Mouse (Mus musculus) T-helper 17 cell (primary cell): ENCODE results near the gene Tpmt.

Source experiments
- in situ Hi-C, 2 experiments: fragments of 300-600 bp; cut with MboI, MseI; formaldehyde crosslinking; loops; 1 replicate in 1 of 2; 2 replicates in 1 of 2; pipeline ENCODE4 v1.15.1; 2025; ENCODE audit warnings: high pct_unique_total_duplicates in 2 of 2

Tpmt gene

GRCm38 (mm10) chr13:46986208-46986607 is 58.3 kb downstream of the Tpmt start:
- in situ Hi-C loops = no loop called here

DNA sequence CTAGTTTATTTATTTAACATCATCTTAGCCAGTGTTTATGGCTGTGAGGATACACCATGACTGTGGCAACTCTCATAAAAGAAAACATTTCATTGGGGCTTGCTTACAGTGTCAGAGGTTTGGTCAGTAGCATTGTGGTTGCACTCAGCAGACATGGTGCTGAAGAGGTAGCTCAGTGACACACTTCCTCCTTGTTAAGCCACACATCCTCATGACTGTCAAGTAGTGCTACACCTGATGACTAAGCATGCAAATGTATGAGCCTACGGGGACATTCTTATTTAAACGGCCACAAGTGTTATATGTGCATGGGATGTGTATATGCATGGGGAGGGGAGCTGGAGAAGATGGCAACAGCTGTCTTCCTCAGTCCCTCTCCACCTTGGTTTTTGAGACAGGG is 60.7 kb downstream of the Tpmt start:
- in situ Hi-C loops = no loop called here

DNA sequence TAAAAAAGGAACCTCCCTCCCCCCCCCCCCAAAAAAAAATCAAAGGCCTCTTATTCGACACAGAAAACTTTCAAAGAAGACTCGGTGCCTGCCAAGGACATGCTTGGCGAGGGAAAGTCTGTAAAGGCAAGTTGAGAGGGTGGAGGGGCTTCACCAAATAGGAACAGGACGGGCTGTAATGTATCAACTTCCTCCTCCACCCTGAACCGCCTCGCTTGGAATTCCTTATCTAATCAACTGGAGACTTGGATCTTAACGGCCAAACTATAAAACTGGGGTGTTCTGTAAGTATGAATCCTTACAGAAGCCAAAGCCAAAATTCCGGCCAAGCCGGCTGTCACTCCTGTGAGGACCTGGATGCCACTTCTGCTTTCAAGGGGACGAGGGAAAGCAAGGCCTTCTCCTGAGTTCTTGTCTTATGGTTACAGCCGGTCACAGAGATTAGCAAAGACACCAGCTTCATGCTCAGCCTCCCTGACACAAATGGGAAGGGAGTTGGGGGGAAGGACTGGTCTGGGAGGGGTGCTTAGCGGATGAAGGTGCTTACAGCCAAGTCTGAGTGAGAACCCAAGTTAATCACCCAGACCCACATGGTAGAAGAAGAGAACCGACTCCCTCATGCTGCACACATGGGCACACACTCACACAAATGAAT is 64.6 kb downstream of the Tpmt start:
- in situ Hi-C loops = loop anchor here in 1 of 2 experiments (10.0 kb wide), 1 partner anchor 1955 kb away; no protein-coding TSS in a partner anchor

DNA sequence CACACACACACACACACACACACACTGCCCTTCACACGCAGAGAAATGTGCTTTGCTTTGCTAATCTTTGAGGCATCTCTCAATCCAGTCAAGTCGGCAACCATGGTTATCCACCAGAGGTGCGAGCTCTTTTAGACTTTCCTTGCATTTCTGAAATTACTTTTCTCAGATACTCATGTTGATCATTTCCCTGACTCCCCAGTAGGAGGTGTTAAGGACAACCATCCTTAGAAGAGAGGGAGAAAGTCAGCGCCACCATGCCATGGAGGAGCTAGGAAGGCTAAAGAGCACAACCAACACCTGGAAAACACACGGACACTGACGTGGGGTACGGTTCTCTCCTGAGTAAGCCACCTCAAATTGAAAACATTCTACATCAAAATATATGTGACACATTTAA is 68.0 kb downstream of the Tpmt start:
- in situ Hi-C loops = loop anchor here in 1 of 2 experiments (10.0 kb wide), 1 partner anchor 1952 kb away; no protein-coding TSS in a partner anchor

GRCm38 (mm10) chr13:46975930-46976329 is 68.6 kb downstream of the Tpmt start:
- in situ Hi-C loops = loop anchor here in 1 of 2 experiments (10.0 kb wide), 1 partner anchor 1951 kb away; no protein-coding TSS in a partner anchor

DNA sequence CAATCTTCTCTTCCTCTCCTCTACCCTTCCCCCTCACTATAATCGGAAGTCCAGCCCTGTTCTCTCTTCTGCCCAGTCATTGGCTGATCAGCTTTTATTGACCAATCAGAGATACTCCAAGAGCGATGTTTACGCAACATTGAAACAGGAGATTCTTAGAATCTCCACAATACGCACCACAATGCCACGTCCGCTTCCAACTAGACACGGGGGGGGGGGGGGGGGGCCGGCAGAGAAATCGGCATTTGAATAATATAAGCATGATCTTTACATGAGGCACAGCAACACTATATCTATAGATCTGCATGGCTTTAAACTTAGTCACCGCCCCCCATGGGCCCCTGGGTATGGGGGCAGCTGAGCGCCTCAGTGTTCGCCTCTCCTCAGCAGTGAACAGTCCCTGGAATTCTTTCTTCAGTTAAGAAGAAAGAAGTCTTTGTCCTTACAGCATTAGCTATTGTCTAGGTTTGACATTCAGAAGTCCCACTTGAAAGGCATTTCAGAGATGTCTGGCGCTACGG is 69.4 kb downstream of the Tpmt start:
- in situ Hi-C loops = loop anchor here in 1 of 2 experiments (10.0 kb wide), 1 partner anchor 1950 kb away; no protein-coding TSS in a partner anchor
